Mouse (Mus musculus) spleen, adult 2 months (tissue): Measurements from ENCODE around the gene Bod1l. TPM values are rescaled to one million over a fixed set of nuclear protein-coding genes. Genes with fewer than 3 reads are reported as not detected.

Experiments
- DNase-seq, 2 experiments: peaks; one replicate each; pipeline versions ENCODE4 v3.0.0 to v3.0.0-alpha.2; 2012 to 2021; ENCODE audit warnings: low spot score in 2 of 2, low read depth in 1 of 2
- H3K27ac ChIP-seq: fragments of 200-500 bp; 2 replicates; pipeline ENCODE4 v1.5.1; 2012; ENCODE audit warnings: low read length, inconsistent platforms; ENCODE audit not compliant: insufficient read depth
- H3K27me3 ChIP-seq: fragments of 200-500 bp; 2 replicates; pipeline ENCODE4 v1.6.1; 2012; ENCODE audit warnings: mild to moderate bottlenecking, moderate library complexity, low read length, inconsistent platforms; ENCODE audit not compliant: control insufficient read depth, insufficient read depth
- H3K36me3 ChIP-seq: fragments of 200-500 bp; 2 replicates; pipeline ENCODE4 v1.6.1; 2012; ENCODE audit warnings: mild to moderate bottlenecking, low read length, inconsistent platforms; ENCODE audit not compliant: control insufficient read depth, insufficient read depth
- H3K4me1 ChIP-seq: fragments of 200-500 bp; 2 replicates; pipeline ENCODE4 v1.6.1; 2011; ENCODE audit warnings: inconsistent platforms; ENCODE audit not compliant: control insufficient read depth, insufficient read depth, insufficient read length
- H3K4me3 ChIP-seq: fragments of 200-500 bp; 2 replicates; pipeline ENCODE4 v1.5.1; 2011; ENCODE audit warnings: mild to moderate bottlenecking, inconsistent platforms; ENCODE audit not compliant: insufficient read depth, insufficient read length; ENCODE audit errors: extremely low read depth
- CTCF ChIP-seq: fragments of 200-500 bp; IDR thresholded peaks from 2 replicates; pipeline ENCODE4 v1.5.1; 2011; ENCODE audit warnings: mild to moderate bottlenecking, inconsistent platforms; ENCODE audit not compliant: insufficient read depth, insufficient read length, insufficient replicate concordance; ENCODE audit errors: extremely low read depth
- POLR2A ChIP-seq: fragments of 200-500 bp; IDR thresholded peaks from 2 replicates; pipeline ENCODE4 v1.6.1; 2011; ENCODE audit warnings: low read depth, low read length, inconsistent platforms
- WGBS: fragments of 180-500 bp; shearing (Covaris S2); methylation state at CpG from one replicate; pipeline ENCODE4 v1.1.7; 2018; 5-methylcytosine and 5-hydroxymethylcytosine counted together
- polyA plus RNA-seq: library from polyadenylated mRNA; depleted of rRNA; stranded (reverse); fragments of >200 nt; gene quantifications from 2 replicates; pipeline ENCODE4 v1.2.3, GENCODE M21; 2012

Gene Bod1l
- polyA plus RNA-seq, 1 experiment: 3.3 TPM

- H3K36me3 ChIP-seq: peaks cover 25% of the 10 kb centered on the region
- WGBS: 89% methylated on average over 5 of the region's 5 CpGs
- no peaks in the 10 kb centered on the region for H3K4me1 ChIP-seq
- no peak for DNase-seq
- H3K27ac ChIP-seq: no peak overlapping the region
- TF ChIP-seq POLR2A: no peak
- TF ChIP-seq CTCF: no peak
- no peak overlapping the region for H3K4me3 ChIP-seq
- H3K27me3 ChIP-seq: no peaks in the 10 kb centered on the region
Observed at GRCm38 (mm10) chr5:41806176-41806575, 37.9 kb downstream of the Bod1l start.

GRCm38 (mm10) chr5:41805085-41805484 lies 39.0 kb downstream of the Bod1l start:
- 81% methylated on average over 2 of the region's 2 CpGs for WGBS
- Histone ChIP-seq H3K4me1 (no peaks in the 10 kb centered on the region), H3K4me3 (no peak overlapping the region), H3K27ac (no peak overlapping the region), H3K36me3 (peaks cover 28% of the 10 kb centered on the region), H3K27me3 (no peaks in the 10 kb centered on the region)
- DNase-seq: no peak
- TF ChIP-seq CTCF (no peak), POLR2A (no peak)

GRCm38 (mm10) chr5:41804643-41805042 lies 39.5 kb downstream of the Bod1l start:
- 90% methylated on average over 2 of the region's 2 CpGs for WGBS
- Histone ChIP-seq H3K4me3 (no peak overlapping the region), H3K27me3 (no peaks in the 10 kb centered on the region), H3K27ac (no peak overlapping the region), H3K36me3 (peaks cover 26% of the 10 kb centered on the region), H3K4me1 (no peaks in the 10 kb centered on the region)
- TF ChIP-seq CTCF (no peak), POLR2A (no peak)
- no peak for DNase-seq

- Histone ChIP-seq H3K27ac (no peak overlapping the region), H3K4me3 (no peak overlapping the region), H3K36me3 (peaks cover 27% of the 10 kb centered on the region), H3K27me3 (no peaks in the 10 kb centered on the region), H3K4me1 (no peaks in the 10 kb centered on the region)
- no peak for DNase-seq
- TF ChIP-seq POLR2A (no peak), CTCF (no peak)
- WGBS: 97% methylated on average over 2 of the region's 2 CpGs
Observed at GRCm38 (mm10) chr5:41801622-41802021, 42.5 kb downstream of the Bod1l start.

- Histone ChIP-seq H3K27ac (no peak overlapping the region), H3K4me1 (no peaks in the 10 kb centered on the region), H3K4me3 (no peak overlapping the region), H3K36me3 (peaks cover 43% of the 10 kb centered on the region), H3K27me3 (no peaks in the 10 kb centered on the region)
- TF ChIP-seq POLR2A (no peak), CTCF (no peak)
- no peak for DNase-seq
Observed at GRCm38 (mm10) chr5:41794434-41794833, 49.7 kb downstream of the Bod1l start.

GRCm38 (mm10) chr5:41790517-41790916 lies 53.6 kb downstream of the Bod1l start:
- H3K27me3 ChIP-seq: no peaks in the 10 kb centered on the region
- DNase-seq: no peak
- H3K36me3 ChIP-seq: peaks cover 44% of the 10 kb centered on the region
- 96% methylated on average over 2 of the region's 2 CpGs for WGBS
- TF ChIP-seq POLR2A (no peak), CTCF (no peak)
- no peak overlapping the region for H3K4me3 ChIP-seq
- no peaks in the 10 kb centered on the region for H3K4me1 ChIP-seq
- H3K27ac ChIP-seq: no peak overlapping the region

- no peaks in the 10 kb centered on the region for H3K27me3 ChIP-seq
- H3K36me3 ChIP-seq: peaks cover 35% of the 10 kb centered on the region
- 84% methylated on average over 6 of the region's 6 CpGs for WGBS
- no peaks in the 10 kb centered on the region for H3K4me1 ChIP-seq
- no peak overlapping the region for H3K27ac ChIP-seq
- no peak for TF ChIP-seq CTCF
- no peak for TF ChIP-seq POLR2A
- no peak for DNase-seq
- no peak overlapping the region for H3K4me3 ChIP-seq
Observed at GRCm38 (mm10) chr5:41788877-41789276, 55.2 kb downstream of the Bod1l start.
